7 mouse cellular contexts compared by ENCODE assay signal in genomic region chr8:80314826-80315225, GRCm38 (mm10).
A peak's percentile ranks its signal among the peaks of the same experiment; 100 is the strongest.
DNase-seq lines count a peak whose midpoint lies in the region; ATAC-seq lines count a peak whose summit lies in the region.

No protein-coding gene starts in this region.

- H3K9me3 ChIP-seq in forebrain, embryonic 10.5 days: no peaks in the 10 kb centered on the region
- H3K9me3 ChIP-seq in lung, embryonic 16.5 days (ENCODE audit: control insufficient read depth, low read length): no peaks in the 10 kb centered on the region

- no peak overlapping the region for H3K27ac ChIP-seq in forebrain, embryonic 10.5 days
- peak overlapping the region; percentile 36 for H3K27ac ChIP-seq in lung, embryonic 16.5 days (ENCODE audit: low read length)

- peaks cover 38% of the 10 kb centered on the region for H3K4me1 ChIP-seq in forebrain, embryonic 10.5 days
- peaks cover 25% of the 10 kb centered on the region for H3K4me1 ChIP-seq in lung, embryonic 16.5 days (replicated peaks; ENCODE audit: control insufficient read depth, insufficient read depth, low read length)

- no peak overlapping the region; the same call in 1 of the 2 replicates for H3K9ac ChIP-seq in lung, embryonic 16.5 days (ENCODE audit: low read length)

- peak overlapping the region; percentile 51 for H3K4me2 ChIP-seq in lung, embryonic 16.5 days (ENCODE audit: low read depth, low read length)

- H3K4me3 ChIP-seq in forebrain, embryonic 10.5 days: peak overlapping the region; percentile 33
- H3K4me3 ChIP-seq in lung, embryonic 16.5 days (ENCODE audit: low read length): peak overlapping the region; percentile 29

- no peaks in the 10 kb centered on the region for H3K36me3 ChIP-seq in forebrain, embryonic 10.5 days (replicated peaks)
- no peaks in the 10 kb centered on the region for H3K36me3 ChIP-seq in lung, embryonic 16.5 days (ENCODE audit: control insufficient read depth, insufficient read depth, low read length)

- H3K27me3 ChIP-seq in forebrain, embryonic 10.5 days (ENCODE audit: poor library complexity, severe bottlenecking): peaks cover 65% of the 10 kb centered on the region
- H3K27me3 ChIP-seq in lung, embryonic 16.5 days (ENCODE audit: control insufficient read depth, insufficient read depth, low read depth, low read length): no peaks in the 10 kb centered on the region

- peak; percentile 31 for DNase-seq in ovary, adult 18-20 months (ENCODE audit: low spot score)
- DNase-seq in ovary, postnatal 14 days (ENCODE audit: low spot score): no peak
- peak; percentile 67 for DNase-seq in forebrain, embryonic 10.5 days (ENCODE audit: extremely low spot score, low spot score)
- DNase-seq in kidney, adult 11 months: peak; percentile 8
- peak; percentile 19 for DNase-seq in ovary, postnatal 36 days (ENCODE audit: low spot score)
- DNase-seq in adipocyte (ENCODE audit: low spot score): no peak

- 8% methylated on average over 7 of the region's 7 CpGs for WGBS in forebrain, embryonic 10.5 days
- WGBS in lung, embryonic 16.5 days: 8% methylated on average over 7 of the region's 7 CpGs

- peak; percentile 90 for ATAC-seq in lung, embryonic 16.5 days (ENCODE audit: low read depth)

Comparison
In these comparisons a context has a peak if more than half of its experiments do, and no peak if none do; other contexts are left out.
1. DNase-seq: peak in ovary, adult 18-20 months (single experiment), forebrain, embryonic 10.5 days (single experiment), kidney, adult 11 months (single experiment) and ovary, postnatal 36 days (single experiment); none in ovary, postnatal 14 days (single experiment) and adipocyte (single experiment).